Mouse (Mus musculus) kidney, adult 2 months (tissue): ENCODE data around the gene Gm45021.

ENCODE experiments used
- CTCF ChIP-seq: fragments of 200-500 bp; conservative IDR thresholded peaks from 2 replicates; pipeline ENCODE4 v1.5.1; 2011; ENCODE audit warnings: low read depth, mild to moderate bottlenecking, control low read depth, low read length, moderate library complexity, mixed read lengths; ENCODE audit not compliant: insufficient read depth, insufficient read length
- POLR2A ChIP-seq: fragments of 200-500 bp; IDR thresholded peaks from one replicate; pipeline ENCODE4 v1.6.1; 2011; ENCODE audit warnings: low read depth, low read length, control low read depth

- TF ChIP-seq POLR2A (no peak), CTCF (no peak)
Measured at GRCm38 (mm10) chr6:48627511-48627924, 38.1 kb downstream of the Gm45021 start.
